Mouse (Mus musculus) testis, adult 2 months (tissue): ENCODE measurements around the gene Lama1. TPM values are rescaled to one million over a fixed set of nuclear protein-coding genes. Genes with fewer than 3 reads are reported as not detected.
A peak's percentile ranks its signal among the peaks of the same experiment; 100 is the strongest.

Experiments
- H3K27ac ChIP-seq: fragments of 200-500 bp; 2 replicates; pipeline ENCODE4 v1.5.1; 2012; ENCODE audit warnings: low read depth, low read length; ENCODE audit not compliant: control insufficient read depth, insufficient read depth
- H3K27me3 ChIP-seq: fragments of 200-500 bp; 2 replicates; pipeline ENCODE4 v1.6.1; 2012; ENCODE audit warnings: mild to moderate bottlenecking, low read length, moderate library complexity; ENCODE audit not compliant: control insufficient read depth, insufficient read depth
- H3K36me3 ChIP-seq: fragments of 200-500 bp; 2 replicates; pipeline ENCODE4 v1.6.1; 2012; ENCODE audit warnings: mild to moderate bottlenecking, low read length; ENCODE audit not compliant: control insufficient read depth, insufficient read depth
- H3K4me1 ChIP-seq: fragments of 200-500 bp; 2 replicates; pipeline ENCODE4 v1.6.1; 2012; ENCODE audit warnings: low read length; ENCODE audit not compliant: control insufficient read depth, insufficient read depth
- H3K4me3 ChIP-seq: fragments of 200-500 bp; 2 replicates; pipeline ENCODE4 v1.5.1; 2012; ENCODE audit warnings: low read depth, mild to moderate bottlenecking, low read length, moderate library complexity, mixed read lengths; ENCODE audit not compliant: control insufficient read depth
- CTCF ChIP-seq: fragments of 200-500 bp; IDR thresholded peaks from 2 replicates; pipeline ENCODE4 v1.5.1; 2012; ENCODE audit warnings: low read depth, mild to moderate bottlenecking, inconsistent platforms, low read length, moderate library complexity; ENCODE audit not compliant: control insufficient read depth, insufficient read depth, insufficient replicate concordance
- POLR2A ChIP-seq: fragments of 200-500 bp; IDR thresholded peaks from 2 replicates; pipeline ENCODE4 v1.6.1; 2012; ENCODE audit warnings: low read depth, mild to moderate bottlenecking, inconsistent platforms, low read length, moderate library complexity; ENCODE audit not compliant: control insufficient read depth
- polyA plus RNA-seq: library from polyadenylated mRNA; depleted of rRNA; stranded (reverse); fragments of >200 nt; gene quantifications from 2 replicates; pipeline ENCODE4 v1.2.3, GENCODE M21; 2012

Gene Lama1
- polyA plus RNA-seq, 1 experiment: 6.1 TPM

GRCm38 (mm10) chr17:67779812-67780211 lies 82.8 kb downstream of the Lama1 start:
- Histone ChIP-seq H3K36me3 (no peaks in the 10 kb centered on the region), H3K4me1 (no peaks in the 10 kb centered on the region), H3K4me3 (no peak overlapping the region), H3K27me3 (no peaks in the 10 kb centered on the region), H3K27ac (no peak overlapping the region)
- TF ChIP-seq CTCF (peak; percentile 22; the same call in 1 of the 2 replicates), POLR2A (no peak)

- Histone ChIP-seq H3K36me3 (no peaks in the 10 kb centered on the region), H3K4me3 (no peak overlapping the region), H3K27ac (no peak overlapping the region), H3K4me1 (no peaks in the 10 kb centered on the region), H3K27me3 (no peaks in the 10 kb centered on the region)
- TF ChIP-seq CTCF: no peak
- TF ChIP-seq POLR2A: no peak
Measured at GRCm38 (mm10) chr17:67791091-67791490, 94.0 kb downstream of the Lama1 start.

- Histone ChIP-seq H3K27ac (no peak overlapping the region), H3K4me1 (no peaks in the 10 kb centered on the region), H3K4me3 (no peak overlapping the region), H3K27me3 (no peaks in the 10 kb centered on the region), H3K36me3 (no peaks in the 10 kb centered on the region)
- TF ChIP-seq CTCF (no peak), POLR2A (no peak)
Measured at GRCm38 (mm10) chr17:67809171-67809570, 112.1 kb downstream of the Lama1 start.

- no peak overlapping the region for H3K27ac ChIP-seq
- H3K36me3 ChIP-seq: no peaks in the 10 kb centered on the region
- no peak overlapping the region for H3K4me3 ChIP-seq
- TF ChIP-seq POLR2A: no peak
- H3K4me1 ChIP-seq: no peaks in the 10 kb centered on the region
- no peaks in the 10 kb centered on the region for H3K27me3 ChIP-seq
Measured at GRCm38 (mm10) chr17:67813666-67814065, 116.6 kb downstream of the Lama1 start.

GRCm38 (mm10) chr17:67815720-67816119 lies 118.7 kb downstream of the Lama1 start:
- H3K4me3 ChIP-seq: no peak overlapping the region
- no peak overlapping the region for H3K27ac ChIP-seq
- no peaks in the 10 kb centered on the region for H3K27me3 ChIP-seq
- no peaks in the 10 kb centered on the region for H3K4me1 ChIP-seq
- TF ChIP-seq POLR2A (no peak), CTCF (no peak)
- H3K36me3 ChIP-seq: no peaks in the 10 kb centered on the region

GRCm38 (mm10) chr17:67816916-67817315 lies 119.9 kb downstream of the Lama1 start:
- Histone ChIP-seq H3K36me3 (no peaks in the 10 kb centered on the region), H3K27me3 (no peaks in the 10 kb centered on the region), H3K4me3 (no peak overlapping the region), H3K27ac (no peak overlapping the region), H3K4me1 (no peaks in the 10 kb centered on the region)
- TF ChIP-seq CTCF (no peak), POLR2A (no peak)

- Histone ChIP-seq H3K27me3 (no peaks in the 10 kb centered on the region), H3K36me3 (no peaks in the 10 kb centered on the region), H3K4me1 (no peaks in the 10 kb centered on the region), H3K4me3 (no peak overlapping the region), H3K27ac (no peak overlapping the region)
- TF ChIP-seq POLR2A (no peak), CTCF (no peak)
Measured at GRCm38 (mm10) chr17:67827431-67827830, 130.4 kb downstream of the Lama1 start.

GRCm38 (mm10) chr17:67836146-67836895 lies 139.3 kb downstream of the Lama1 start:
- peaks cover 3% of the 10 kb centered on the region; the same call in 1 of the 2 replicates for H3K4me1 ChIP-seq
- TF ChIP-seq POLR2A (no peak), CTCF (no peak)
- no peaks in the 10 kb centered on the region for H3K27me3 ChIP-seq
- no peaks in the 10 kb centered on the region for H3K36me3 ChIP-seq
- no peak overlapping the region for H3K4me3 ChIP-seq
- H3K27ac ChIP-seq: no peak overlapping the region
